Mouse (Mus musculus) liver, postnatal 0 days (tissue): Measurements from ENCODE around the gene 4933430I17Rik. TPM values are rescaled to one million over a fixed set of nuclear protein-coding genes. Genes with fewer than 3 reads are reported as not detected.

ENCODE experiments used
- ATAC-seq: fragments of 200-750 bp; cut with Nextera tagmentation; 2 replicates; pipeline ENCODE4 v1.8.0; 2017; ENCODE audit warnings: mild to moderate bottlenecking, moderate library complexity
- DNase-seq: peaks from one replicate; pipeline ENCODE4 v3.0.0-alpha.2; 2016
- H3K27ac ChIP-seq: fragments of 300-500 bp; sonication (generic); 2 replicates; pipeline ENCODE4 v1.5.1; 2014; ENCODE audit warnings: antibody characterized with exemption, moderate library complexity, mild to moderate bottlenecking, low read depth
- H3K27me3 ChIP-seq: fragments of 300-500 bp; sonication (generic); 2 replicates; pipeline ENCODE4 v1.6.1; 2014; ENCODE audit warnings: low read length, control low read depth, mixed read lengths; ENCODE audit not compliant: insufficient read depth
- H3K36me3 ChIP-seq: fragments of 300-500 bp; sonication (generic); replicated peaks from 2 replicates; pipeline ENCODE4 v1.6.1; 2014; ENCODE audit warnings: mild to moderate bottlenecking, control low read depth, low read length, moderate library complexity, mixed read lengths; ENCODE audit not compliant: insufficient read depth
- H3K4me1 ChIP-seq: fragments of 300-500 bp; sonication (generic); 2 replicates; pipeline ENCODE4 v1.6.1; 2014; ENCODE audit warnings: antibody characterized with exemption, mild to moderate bottlenecking, control low read depth; ENCODE audit not compliant: insufficient read depth
- H3K4me2 ChIP-seq: fragments of 300-500 bp; sonication (generic); 2 replicates; pipeline ENCODE4 v1.6.1; 2014; ENCODE audit warnings: low read depth, mild to moderate bottlenecking, low read length, moderate library complexity, mixed read lengths
- H3K4me3 ChIP-seq: fragments of 300-500 bp; sonication (generic); 2 replicates; pipeline ENCODE4 v1.5.1; 2014; ENCODE audit warnings: low read depth, low read length
- H3K9ac ChIP-seq: fragments of 300-500 bp; sonication (generic); replicated peaks from 2 replicates; pipeline ENCODE4 v1.6.1; 2014; ENCODE audit warnings: mild to moderate bottlenecking, moderate library complexity
- H3K9me3 ChIP-seq: fragments of 300-500 bp; sonication (generic); 2 replicates; pipeline ENCODE4 v1.6.1; 2016; ENCODE audit warnings: mild to moderate bottlenecking, control low read depth, low read length, mixed read lengths
- CTCF ChIP-seq: sonication (generic); IDR thresholded peaks from 2 replicates; pipeline ENCODE4 v1.5.1; 2016; ENCODE audit warnings: antibody characterized with exemption, low read depth
- EP300 ChIP-seq: IDR thresholded peaks from 2 replicates; pipeline ENCODE4 v1.6.1; 2016; ENCODE audit warnings: antibody characterized with exemption, low read depth, mild to moderate bottlenecking
- WGBS: fragments of 180-500 bp; shearing (Covaris S2); extraction: QIAGEN DNeasy Blood & Tissue Kit; methylation state at CpG from one replicate; pipeline ENCODE4 v1.1.7; 2014; ENCODE audit not compliant: insufficient replicate concordance; 5-methylcytosine and 5-hydroxymethylcytosine counted together
- polyA plus RNA-seq: library from polyadenylated mRNA; unstranded; fragments of >200 nt; fragmentation: Nextera tagmentation; extraction: Ambion mirVana; gene quantifications from 2 replicates; pipeline ENCODE4 v1.2.1, GENCODE M21; 2015

The 4933430I17Rik gene
- polyA plus RNA-seq, 1 experiment from 2014 or later = not detected

DNA sequence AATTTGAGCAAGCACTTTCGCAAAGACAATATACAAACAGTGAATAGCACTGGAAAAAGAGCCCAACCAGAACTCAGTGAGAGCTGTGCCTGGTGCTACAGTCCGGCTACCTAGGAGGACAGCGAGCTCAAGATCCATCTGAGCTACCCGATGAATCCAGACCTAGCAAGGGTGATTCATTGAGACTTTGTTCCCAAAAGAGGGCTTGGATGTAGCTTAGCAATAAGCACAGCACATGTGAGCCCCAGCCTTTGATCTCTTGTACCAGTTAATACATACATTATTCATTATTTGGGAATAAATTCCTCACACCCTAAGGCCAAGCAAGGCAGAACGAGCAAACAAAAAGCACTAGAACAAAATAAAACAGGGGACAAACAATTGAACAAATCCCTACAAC, 69.3 kb downstream of the 4933430I17Rik start:
- 79% methylated on average over 5 of the region's 5 CpGs for WGBS
- no peak for TF ChIP-seq EP300
- no peak for TF ChIP-seq CTCF
- no peaks in the 10 kb centered on the region for H3K36me3 ChIP-seq
- ATAC-seq = no peak
- H3K4me2 ChIP-seq = no peak overlapping the region
- H3K27me3 ChIP-seq = no peaks in the 10 kb centered on the region
- no peak for DNase-seq
- no peak overlapping the region for H3K27ac ChIP-seq
- no peak overlapping the region for H3K9ac ChIP-seq
- no peak overlapping the region for H3K4me3 ChIP-seq
- H3K9me3 ChIP-seq = no peaks in the 10 kb centered on the region
- no peaks in the 10 kb centered on the region for H3K4me1 ChIP-seq

DNA sequence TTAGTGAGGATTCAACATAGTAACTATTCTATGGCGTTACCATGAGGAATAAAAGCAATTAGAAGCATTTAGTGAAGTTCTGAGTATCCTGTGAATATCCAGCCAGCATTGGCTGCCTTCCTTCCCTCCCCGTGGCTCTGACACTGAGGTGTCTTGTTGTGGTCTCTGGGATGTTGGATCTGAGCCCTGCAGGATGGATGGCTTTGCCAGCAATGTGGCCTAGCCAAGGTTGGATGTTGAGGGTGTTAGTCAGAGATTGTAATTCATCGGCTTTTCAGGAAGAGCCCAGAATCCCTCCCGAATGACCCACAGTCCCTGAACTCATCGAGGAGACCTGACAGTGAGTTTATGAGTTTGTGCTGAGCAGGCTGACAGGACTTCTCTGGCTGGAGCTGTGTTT, 70.9 kb downstream of the 4933430I17Rik start:
- TF ChIP-seq EP300 (no peak), CTCF (no peak)
- H3K27ac ChIP-seq = no peak overlapping the region
- no peak overlapping the region for H3K4me3 ChIP-seq
- H3K36me3 ChIP-seq = no peaks in the 10 kb centered on the region
- H3K4me2 ChIP-seq = no peak overlapping the region
- H3K27me3 ChIP-seq = no peaks in the 10 kb centered on the region
- H3K4me1 ChIP-seq = no peaks in the 10 kb centered on the region
- H3K9ac ChIP-seq = no peak overlapping the region
- no peaks in the 10 kb centered on the region for H3K9me3 ChIP-seq
- DNase-seq (no peak), ATAC-seq (no peak)
- WGBS = 62% methylated on average over 5 of the region's 5 CpGs

Other genes starting within 250 kb of the 4933430I17Rik start
- 11.7 and 13.3 TPM in 2 replicates for gene Fkbp15, start 164.8 kb upstream of the 4933430I17Rik start, polyA plus RNA-seq
- 50.9 and 54.3 TPM in 2 replicates for gene Slc31a1, start 164.6 kb upstream of the 4933430I17Rik start, polyA plus RNA-seq
- 45.5 and 50.7 TPM in 2 replicates for gene Cdc26, start 116.7 kb upstream of the 4933430I17Rik start, polyA plus RNA-seq
- gene Prpf4, start 116.6 kb upstream of the 4933430I17Rik start, polyA plus RNA-seq = 5.5 and 6.2 TPM in 2 replicates
- not detected in 2 replicates for gene Rnf183, start 90.1 kb upstream of the 4933430I17Rik start, polyA plus RNA-seq
- 0.34 and 1.00 TPM in 2 replicates for gene Wdr31, start 54.5 kb upstream of the 4933430I17Rik start, polyA plus RNA-seq
- gene Bspry, start 45.3 kb upstream of the 4933430I17Rik start, polyA plus RNA-seq = 0.18 and 0.26 TPM in 2 replicates
- gene Hdhd3, start 21.9 kb upstream of the 4933430I17Rik start, polyA plus RNA-seq = 19.7 and 20.3 TPM in 2 replicates
- gene Alad, start 5.5 kb upstream of the 4933430I17Rik start, polyA plus RNA-seq = 295 and 303 TPM in 2 replicates
- gene Pole3, start 301 bp upstream of the 4933430I17Rik start, polyA plus RNA-seq = 26.4 and 29.2 TPM in 2 replicates
- gene Rgs3, start 34.5 kb downstream of the 4933430I17Rik start, polyA plus RNA-seq = 6.6 and 6.7 TPM in 2 replicates